Mouse (Mus musculus): ENCODE measurements around the gene Gak.

DNA sequence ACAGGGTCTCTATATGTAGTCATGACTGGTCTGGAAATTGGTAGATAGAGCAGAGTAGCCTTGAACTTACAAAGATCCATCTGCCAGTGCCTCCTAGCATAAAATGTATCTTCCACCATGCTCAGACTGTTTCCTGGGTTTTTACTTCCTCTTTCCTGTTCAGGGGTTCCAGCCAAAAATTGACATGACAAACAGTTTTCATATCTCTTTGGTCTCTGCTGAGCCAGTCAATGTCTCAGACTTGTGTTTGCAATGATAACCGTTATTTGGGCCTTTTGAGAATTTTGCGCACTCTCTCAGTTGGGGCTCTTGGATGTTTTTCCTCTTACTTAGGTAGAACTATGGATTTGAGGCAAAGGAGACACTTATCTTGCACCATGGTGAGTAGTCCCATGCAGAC is 95.4 kb downstream of the Gak start:
- no peak for TF ChIP-seq POLR2A (IDR thresholded peaks at IDR 0.05; ENCODE audit: insufficient read depth, low read depth, low read length)
- TF ChIP-seq CTCF (IDR thresholded peaks at IDR 0.05; ENCODE audit: insufficient read depth, low read depth, low read length): no peak
